Mouse (Mus musculus): ENCODE data around the gene Gltp.

Gltp gene

DNA sequence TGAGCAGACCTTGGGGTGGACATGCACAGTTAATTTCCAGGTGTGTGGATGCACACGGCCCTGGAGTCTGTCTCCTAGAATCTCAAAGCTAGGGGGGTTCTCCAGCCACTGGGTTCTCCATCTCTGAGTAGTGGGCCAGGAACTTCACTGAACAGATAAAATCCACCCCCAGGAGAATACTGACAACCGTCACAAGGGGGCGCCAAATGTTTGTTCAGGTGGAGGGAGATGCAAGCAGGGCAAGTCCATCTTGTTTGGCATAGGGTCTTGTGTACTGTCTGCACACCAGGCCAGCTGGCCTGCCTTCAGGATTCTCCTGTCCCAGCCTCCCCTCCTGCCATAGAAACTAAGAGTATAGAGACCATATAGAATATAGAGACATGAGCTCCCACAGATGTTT, 65.2 kb downstream of the Gltp start:
- Histone ChIP-seq H3K27me3 (ENCODE audit: control insufficient read depth, insufficient read depth, low read length, poor library complexity, severe bottlenecking) (no peaks in the 10 kb centered on the region), H3K36me3 (ENCODE audit: control insufficient read depth, insufficient read depth, low read length, poor library complexity, severe bottlenecking) (no peaks in the 10 kb centered on the region)
- DNase-seq (ENCODE audit: low read depth, low spot score) = peak; percentile 78

DNA sequence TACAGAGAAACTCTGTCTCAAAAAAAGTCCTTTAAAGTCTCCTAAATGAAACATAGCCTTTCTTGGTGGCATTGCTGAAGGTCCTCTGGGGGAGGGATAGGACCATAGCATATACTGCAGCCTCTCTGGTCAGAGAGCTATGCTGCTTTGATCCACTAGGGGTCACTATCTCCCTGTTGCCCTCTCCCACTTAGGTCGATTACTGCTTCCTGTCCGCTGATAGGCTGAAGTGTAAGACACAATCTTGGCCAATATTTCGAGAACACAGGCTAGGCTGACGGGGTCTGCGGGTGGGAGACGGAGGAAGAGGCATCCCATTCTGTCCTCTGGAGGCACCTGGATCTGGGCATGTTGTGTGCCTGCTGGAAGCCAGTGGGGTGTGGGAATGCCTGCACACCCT, 70.5 kb downstream of the Gltp start:
- peak; percentile 80 for DNase-seq (ENCODE audit: low read depth, low spot score)
- Histone ChIP-seq H3K27me3 (ENCODE audit: control insufficient read depth, insufficient read depth, low read length, poor library complexity, severe bottlenecking) (no peaks in the 10 kb centered on the region), H3K36me3 (ENCODE audit: control insufficient read depth, insufficient read depth, low read length, poor library complexity, severe bottlenecking) (no peaks in the 10 kb centered on the region)

Measured in splenic B cell, adult 2 months (primary cell).